Mouse (Mus musculus) olfactory bulb, adult 2 months (tissue): ENCODE results near the gene Gm6583.

Source experiments
- CTCF ChIP-seq: fragments of 200-500 bp; IDR thresholded peaks from 2 replicates; pipeline ENCODE4 v1.5.1; 2012; ENCODE audit warnings: low read depth, mild to moderate bottlenecking, low read length, moderate library complexity; ENCODE audit not compliant: insufficient read depth
- POLR2A ChIP-seq: fragments of 200-500 bp; IDR thresholded peaks from 2 replicates; pipeline ENCODE4 v1.6.1; 2012; ENCODE audit warnings: mild to moderate bottlenecking, low read depth, low read length, moderate library complexity; ENCODE audit not compliant: insufficient read depth

DNA sequence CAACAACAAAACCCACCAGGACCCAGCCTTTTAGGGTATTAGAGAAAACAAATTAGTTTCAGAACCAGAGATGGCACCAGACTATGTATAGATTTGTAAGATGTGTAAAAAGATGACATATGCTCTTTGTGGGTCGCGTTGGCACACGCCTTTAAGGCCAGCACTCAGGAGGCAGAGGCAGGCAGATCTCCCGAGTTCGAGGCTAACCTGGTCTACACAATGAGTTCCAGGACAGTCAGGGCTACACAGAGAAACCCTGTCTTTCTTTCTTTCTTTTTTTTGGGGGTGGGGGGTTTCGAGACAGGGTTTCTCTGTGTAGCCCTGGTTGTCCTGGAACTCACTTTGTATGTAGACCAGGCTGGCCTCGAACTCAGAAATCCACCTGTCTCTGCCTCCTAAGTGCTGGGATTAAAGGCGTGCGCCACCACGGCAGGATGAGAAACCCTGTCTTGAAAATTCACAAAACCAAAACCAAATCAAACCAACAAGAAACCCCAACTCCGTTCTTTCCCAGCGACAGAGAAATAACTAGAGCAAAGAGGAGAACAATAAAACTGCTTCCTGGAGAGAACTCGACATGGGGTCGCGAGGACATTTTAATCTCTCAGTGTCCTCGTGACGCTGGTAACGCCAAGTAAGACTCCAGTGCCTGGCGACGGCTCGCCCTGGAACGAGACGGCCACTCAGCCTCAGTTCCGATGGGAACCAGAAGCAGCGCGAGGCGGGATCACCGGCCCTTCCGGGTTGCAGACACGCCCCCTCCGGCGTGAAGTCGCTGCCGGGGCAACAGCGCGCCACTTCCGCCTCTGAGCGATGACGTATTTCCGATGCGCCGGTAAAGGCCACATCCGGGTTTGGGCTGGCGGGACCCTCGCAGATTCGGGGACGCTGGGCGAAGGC, 30.0 kb downstream of the Gm6583 start, which contains the start of gene Tfip11:
- no peak for TF ChIP-seq CTCF
- TF ChIP-seq POLR2A: peak; percentile 77
